Mouse (Mus musculus) E14TG2a.4 (cell line): ENCODE measurements at regions not wholly inside any gene's neighbourhood (a gene's known extent, or its start where the extent isn't known, plus 50 kb on each side); places are given as distances from the start of the nearest gene placed in this dataset.

ENCODE experiments used
- H3K27me3 ChIP-seq: 2 replicates; pipeline ENCODE4 v1.6.1; 2014; ENCODE audit warnings: low read length, control low read depth; ENCODE audit not compliant: insufficient read depth
- H3K36me3 ChIP-seq: 2 replicates; pipeline ENCODE4 v1.6.1; 2014; ENCODE audit warnings: low read length, control low read depth; ENCODE audit not compliant: insufficient read depth
- H3K4me1 ChIP-seq: replicated peaks from 2 replicates; pipeline ENCODE4 v1.6.1; 2014; ENCODE audit warnings: low read depth, low read length, control low read depth
- H3K4me3 ChIP-seq: replicated peaks from 2 replicates; pipeline ENCODE4 v1.5.1; 2014; ENCODE audit warnings: mild to moderate bottlenecking, low read length
- H3K9me3 ChIP-seq: 2 replicates; pipeline ENCODE4 v1.6.1; 2014; ENCODE audit warnings: low read length, control low read depth
- CTCF ChIP-seq: conservative IDR thresholded peaks from 2 replicates; pipeline ENCODE4 v1.5.1; 2014; ENCODE audit warnings: low read length
- NANOG ChIP-seq: IDR thresholded peaks from 2 replicates; pipeline ENCODE4 v1.6.1; 2014; ENCODE audit warnings: borderline replicate concordance, low read length, mixed read lengths
- POU5F1 ChIP-seq: IDR thresholded peaks from 2 replicates; pipeline ENCODE4 v1.6.1; 2014; ENCODE audit warnings: low read length, borderline replicate concordance

DNA sequence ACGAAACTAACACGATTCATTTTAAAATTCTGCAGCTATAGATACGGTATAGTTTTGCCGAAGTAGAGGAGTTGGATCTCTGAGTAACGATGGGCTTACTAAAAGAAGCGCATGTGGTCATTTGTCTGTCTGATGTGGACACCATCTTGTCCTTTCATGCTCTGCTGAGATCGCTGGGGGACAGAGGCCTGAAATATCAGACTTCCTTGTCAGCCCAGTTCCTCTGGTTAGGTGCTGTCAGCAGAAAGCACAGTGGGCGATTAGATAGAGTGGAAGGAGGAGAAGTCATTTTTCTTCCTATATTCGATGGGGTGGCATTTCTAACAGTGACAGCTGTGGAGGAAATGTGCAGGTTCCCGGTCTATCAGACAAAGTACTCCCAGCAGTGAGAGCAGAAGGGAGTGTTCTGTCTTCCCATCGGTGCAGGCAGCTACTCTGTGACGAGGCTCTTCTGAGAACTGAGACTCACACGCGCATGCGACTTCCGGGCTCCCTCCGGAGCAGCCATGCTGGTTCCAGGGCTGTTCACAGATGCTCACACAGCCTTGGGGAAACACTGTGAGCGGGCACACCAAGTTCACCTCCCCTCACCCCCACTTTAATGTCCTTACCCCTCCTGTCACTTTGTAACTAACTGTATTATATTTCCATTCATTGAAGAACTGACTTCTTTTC lies 74.5 kb upstream of the Pex5l start:
- H3K27me3 ChIP-seq, result no peaks in the 10 kb centered on the region
- no peak overlapping the region for H3K4me3 ChIP-seq
- no peaks in the 10 kb centered on the region for H3K36me3 ChIP-seq
- H3K4me1 ChIP-seq, result no peaks in the 10 kb centered on the region
- peaks cover 4% of the 10 kb centered on the region; the same call in 1 of the 2 replicates for H3K9me3 ChIP-seq
- TF ChIP-seq POU5F1, result no peak
- TF ChIP-seq CTCF, result no peak
- TF ChIP-seq NANOG, result no peak

DNA sequence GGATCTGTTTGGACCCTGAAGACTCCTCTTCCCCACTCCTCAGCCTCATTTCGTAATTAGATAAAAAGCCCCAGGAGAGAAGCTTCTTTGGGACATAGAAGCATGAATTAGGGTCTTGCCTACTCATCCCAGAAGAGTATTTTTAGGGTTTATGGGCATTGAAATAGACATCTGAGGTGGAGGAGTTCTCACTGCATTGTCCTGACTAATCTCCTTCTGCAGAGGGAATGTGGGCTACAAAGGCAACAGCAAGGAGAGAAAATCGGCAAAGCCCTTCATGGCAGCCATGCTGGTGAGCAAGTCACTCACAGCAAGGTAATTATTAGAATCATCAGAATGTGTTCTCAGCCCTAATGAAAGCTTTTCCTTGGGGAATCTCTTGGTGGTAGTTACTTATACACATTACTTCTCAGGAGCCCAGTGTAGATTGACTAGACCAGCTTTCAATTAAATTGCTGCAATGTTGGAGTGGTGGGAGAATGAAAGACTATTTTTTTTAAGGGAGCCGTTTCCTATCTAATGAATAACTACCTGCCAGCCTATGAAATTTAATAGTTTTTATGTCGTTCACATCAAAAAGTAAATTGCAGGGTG lies 68.3 kb upstream of the Pex5l start:
- 0 out of 2 replicates have a peak, but pooled peaks cover 5% of the 10 kb centered on the region for H3K4me1 ChIP-seq
- no peaks in the 10 kb centered on the region for H3K27me3 ChIP-seq
- TF ChIP-seq NANOG, result no peak
- no peak for TF ChIP-seq POU5F1
- TF ChIP-seq CTCF, result no peak
- peaks cover 4% of the 10 kb centered on the region; the same call in 1 of the 2 replicates for H3K9me3 ChIP-seq
- H3K36me3 ChIP-seq, result no peaks in the 10 kb centered on the region
- no peak overlapping the region for H3K4me3 ChIP-seq
